Mouse (Mus musculus) ES-Bruce4 (cell line): ENCODE results near the gene Pxmp2. TPM values are rescaled to one million over a fixed set of nuclear protein-coding genes. Genes with fewer than 3 reads are reported as not detected.

ENCODE experiments used
- H3K27ac ChIP-seq: 2 replicates; pipeline ENCODE4 v1.5.1; 2012; ENCODE audit warnings: low read length, inconsistent platforms; ENCODE audit not compliant: insufficient read depth
- H3K27me3 ChIP-seq: 2 replicates; pipeline ENCODE4 v1.6.1; 2012; ENCODE audit warnings: mild to moderate bottlenecking, low read length, inconsistent platforms; ENCODE audit not compliant: control insufficient read depth, poor library complexity, insufficient read depth, severe bottlenecking
- H3K36me3 ChIP-seq: 2 replicates; pipeline ENCODE4 v1.6.1; 2012; ENCODE audit warnings: inconsistent platforms, mild to moderate bottlenecking, low read length, moderate library complexity; ENCODE audit not compliant: control insufficient read depth, poor library complexity, insufficient read depth, severe bottlenecking
- H3K4me1 ChIP-seq: one replicate; pipeline ENCODE4 v1.8.1; 2011; ENCODE audit warnings: low read length; ENCODE audit not compliant: control insufficient read depth, insufficient read depth
- H3K4me3 ChIP-seq: 2 replicates; pipeline ENCODE4 v1.5.1; 2011; ENCODE audit warnings: low read depth, mild to moderate bottlenecking, low read length
- H3K9ac ChIP-seq: 2 replicates; pipeline ENCODE4 v1.6.1; 2012; ENCODE audit warnings: low read depth, mild to moderate bottlenecking, inconsistent platforms; ENCODE audit not compliant: poor library complexity, severe bottlenecking
- H3K9me3 ChIP-seq: replicated peaks from 2 replicates; pipeline ENCODE4 v1.6.1; 2012; ENCODE audit warnings: mild to moderate bottlenecking, low read length, inconsistent platforms; ENCODE audit not compliant: control insufficient read depth, poor library complexity, insufficient read depth, severe bottlenecking
- CTCF ChIP-seq: IDR thresholded peaks from one replicate; pipeline ENCODE4 v1.8.1; 2011; ENCODE audit warnings: low read depth, low read length
- EP300 ChIP-seq: IDR thresholded peaks from 2 replicates; pipeline ENCODE4 v1.6.1; 2011; ENCODE audit warnings: low read depth, low read length; ENCODE audit not compliant: insufficient read depth
- POLR2A ChIP-seq: IDR thresholded peaks from one replicate; pipeline ENCODE4 v1.8.1; 2011; ENCODE audit warnings: low read length; ENCODE audit not compliant: insufficient read depth
- polyA plus RNA-seq: library from polyadenylated mRNA; stranded (reverse); fragments of >200 nt; gene quantifications from 2 replicates; pipeline ENCODE4 v1.2.4, GENCODE M21; 2011; ENCODE audit warnings: low read depth; ENCODE audit not compliant: missing spikeins, insufficient read depth, insufficient read length

Gene Pxmp2
- polyA plus RNA-seq, 1 experiment, result 10.5 TPM

DNA sequence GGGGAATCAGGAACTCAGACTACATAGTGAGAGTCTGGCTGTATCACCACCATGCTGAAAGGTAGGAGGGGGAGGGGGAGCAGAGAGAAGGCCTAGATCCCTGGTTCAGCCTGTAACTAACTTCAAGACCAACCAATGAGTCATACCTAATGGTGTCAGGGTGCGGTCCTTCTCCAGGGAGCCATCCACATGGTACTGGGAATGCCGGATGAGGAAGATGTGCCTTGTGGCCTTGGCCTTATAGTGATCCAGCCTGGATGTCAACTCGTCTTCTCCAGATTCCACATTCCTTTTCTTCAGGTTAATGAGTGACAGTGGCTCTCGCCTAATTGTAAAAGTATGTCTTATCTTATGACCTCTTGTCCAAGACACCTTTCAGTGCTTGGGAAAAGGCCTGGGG is 19.0 kb downstream of the Pxmp2 start:
- no peak overlapping the region for H3K27ac ChIP-seq
- peaks cover 33% of the 10 kb centered on the region for H3K36me3 ChIP-seq
- H3K9me3 ChIP-seq, result no peaks in the 10 kb centered on the region

DNA sequence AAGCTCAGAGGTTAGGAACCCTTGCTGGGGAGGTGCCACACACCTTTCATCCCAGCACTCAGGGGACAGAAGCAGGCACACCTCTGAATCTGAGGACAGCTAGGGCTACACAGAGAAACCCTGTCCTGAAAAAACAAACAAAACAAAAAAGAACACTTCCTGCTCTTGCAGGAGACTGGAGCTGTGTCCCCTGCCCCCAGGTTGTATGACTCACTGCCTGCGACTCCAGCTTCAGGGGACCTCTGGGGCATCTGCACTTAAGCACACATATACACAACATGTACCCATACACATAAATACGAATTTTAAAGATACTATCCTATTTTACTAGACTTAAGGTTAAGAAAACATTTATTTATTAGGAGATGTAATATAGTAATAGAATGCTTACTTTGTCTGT is 41.9 kb downstream of the Pxmp2 start:
- Histone ChIP-seq H3K4me3 (no peak overlapping the region), H3K9me3 (no peaks in the 10 kb centered on the region), H3K4me1 (no peaks in the 10 kb centered on the region), H3K36me3 (peaks cover 63% of the 10 kb centered on the region), H3K9ac (no peak overlapping the region), H3K27ac (no peak overlapping the region), H3K27me3 (no peaks in the 10 kb centered on the region)
- TF ChIP-seq EP300 (no peak), POLR2A (no peak)

More for the DNA sequence above, 19.0 kb downstream of the Pxmp2 start:
- no peaks in the 10 kb centered on the region for H3K27me3 ChIP-seq
- no peak for TF ChIP-seq EP300
- no peak for TF ChIP-seq POLR2A
- TF ChIP-seq CTCF, result no peak
- H3K4me1 ChIP-seq, result no peaks in the 10 kb centered on the region
- H3K4me3 ChIP-seq, result no peak overlapping the region
- no peak overlapping the region for H3K9ac ChIP-seq

DNA sequence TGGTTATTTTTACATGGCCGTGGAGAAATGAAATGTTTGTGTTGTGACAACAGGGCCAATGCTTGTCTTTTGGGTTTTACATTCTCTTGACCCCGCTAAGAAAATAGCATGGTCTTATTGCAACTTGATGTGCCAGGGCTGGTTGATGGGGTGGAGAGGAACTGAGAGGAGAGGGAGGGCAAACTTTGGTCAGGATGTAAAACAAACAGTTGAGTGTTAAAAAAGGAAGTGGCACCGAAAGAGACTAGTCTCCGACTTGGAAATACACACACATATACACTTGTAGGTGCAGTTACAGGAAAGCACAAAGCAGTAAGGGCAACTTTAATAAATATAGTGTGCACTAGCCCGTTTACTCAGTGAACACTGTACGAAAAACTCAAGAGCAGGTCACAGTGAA is 53.6 kb downstream of the Pxmp2 start:
- Histone ChIP-seq H3K9ac (no peak overlapping the region), H3K4me1 (no peaks in the 10 kb centered on the region), H3K27me3 (no peaks in the 10 kb centered on the region), H3K9me3 (no peaks in the 10 kb centered on the region), H3K4me3 (no peak overlapping the region), H3K36me3 (peaks cover 17% of the 10 kb centered on the region), H3K27ac (no peak overlapping the region)
- TF ChIP-seq CTCF (no peak), POLR2A (no peak), EP300 (no peak)

DNA sequence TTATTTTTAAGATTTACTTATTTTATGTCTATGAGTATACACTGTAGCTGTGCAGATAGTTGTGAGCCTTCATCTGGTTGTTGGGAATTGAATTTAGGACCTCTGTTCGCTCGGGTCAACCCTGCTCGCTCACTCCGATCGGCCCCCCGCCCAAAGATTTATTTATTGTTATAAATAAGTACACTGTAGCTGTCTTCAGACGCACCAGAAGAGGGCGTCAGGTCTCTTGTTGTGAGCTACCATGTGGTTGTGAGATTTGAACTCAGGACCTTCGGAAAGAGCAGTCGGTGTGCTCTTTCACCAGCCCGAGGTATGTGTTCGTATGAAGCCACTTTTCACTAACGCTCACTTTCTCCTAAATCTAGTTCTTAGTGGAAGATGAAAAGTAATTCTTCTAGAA is 54.3 kb downstream of the Pxmp2 start:
- peak overlapping the region; percentile 87 for H3K9ac ChIP-seq
- H3K4me1 ChIP-seq, result no peaks in the 10 kb centered on the region
- H3K9me3 ChIP-seq, result no peaks in the 10 kb centered on the region
- H3K27ac ChIP-seq, result no peak overlapping the region
- H3K4me3 ChIP-seq, result peak overlapping the region; percentile 60
- H3K36me3 ChIP-seq, result peaks cover 15% of the 10 kb centered on the region
- TF ChIP-seq CTCF (no peak), EP300 (no peak), POLR2A (no peak)
- no peaks in the 10 kb centered on the region for H3K27me3 ChIP-seq

DNA sequence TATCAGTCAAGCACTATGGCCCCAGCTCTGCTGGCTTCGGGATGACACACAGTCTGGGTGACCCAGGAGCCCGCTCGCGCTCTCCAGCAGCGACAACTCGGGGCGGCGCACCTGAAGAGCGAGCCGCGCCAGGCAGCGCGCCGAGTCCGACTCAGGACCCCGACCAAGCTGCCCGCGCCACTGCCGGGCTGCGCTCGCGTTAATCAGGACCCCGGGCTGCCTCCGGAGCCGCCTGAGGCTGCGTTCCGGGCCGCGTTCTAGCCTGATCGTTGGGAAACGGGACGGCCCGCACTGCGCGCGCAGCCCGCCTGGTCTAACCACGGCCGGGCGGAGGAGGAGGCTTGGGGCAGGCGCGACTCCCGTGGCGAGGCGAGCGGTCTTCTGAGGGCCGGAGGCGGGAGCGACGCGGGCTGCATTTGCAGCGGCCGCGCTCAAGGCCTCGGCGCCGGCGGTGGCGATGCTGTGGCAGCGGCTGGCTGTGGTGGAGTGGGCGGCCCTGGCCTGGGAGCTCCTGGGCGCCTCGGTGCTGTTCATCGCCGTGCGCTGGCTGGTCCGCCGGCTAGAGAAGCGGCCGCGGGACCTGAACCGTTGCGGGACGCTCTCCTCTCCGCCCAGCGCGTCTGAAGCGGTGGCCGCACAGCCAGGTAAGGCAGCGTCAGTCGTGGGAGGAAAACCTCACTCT is 55.1 kb downstream of the Pxmp2 start, which contains the start of gene Ankle2:
Ankle2 (plus strand) TSS at position 225 of the 682 bp plus-strand sequence.
- H3K36me3 ChIP-seq, result peaks cover 9% of the 10 kb centered on the region
- peak within 1 kb of the TSS; percentile 76 for H3K4me3 ChIP-seq
- TF ChIP-seq EP300, result 0 out of 2 replicates have a peak, but pooled peaks have one; percentile 56
- TF ChIP-seq CTCF, result no peak
- TF ChIP-seq POLR2A, result peak; percentile 60
- H3K4me1 ChIP-seq, result no peaks in the 10 kb centered on the region
- no peaks in the 10 kb centered on the region for H3K27me3 ChIP-seq
- peak within 1 kb of the TSS; percentile 17 for H3K27ac ChIP-seq
- peak within 1 kb of the TSS; percentile 87 for H3K9ac ChIP-seq
- H3K9me3 ChIP-seq, result 0 out of 2 replicates have a peak, but pooled peaks cover 2% of the 10 kb centered on the region

DNA sequence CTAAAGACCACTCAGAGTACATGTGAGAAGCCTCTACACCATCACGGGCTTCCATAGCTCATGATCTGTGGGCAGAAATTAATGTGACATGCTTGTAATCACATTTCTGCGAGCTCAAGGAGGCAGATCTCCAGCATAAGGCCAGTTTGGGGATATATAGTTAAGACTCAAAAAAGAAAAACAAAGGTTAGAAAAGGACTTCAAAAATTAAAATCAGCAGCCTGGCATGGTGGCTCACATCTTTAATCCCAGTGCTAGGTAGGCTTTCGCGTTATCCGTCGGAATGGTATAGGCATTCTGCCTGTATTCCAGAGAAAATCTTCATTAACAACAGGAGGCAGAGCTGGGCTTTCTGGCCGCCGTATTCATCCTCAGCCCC is 55.6 kb downstream of the Pxmp2 start:
- TF ChIP-seq POLR2A (no peak), EP300 (no peak), CTCF (no peak)
- Histone ChIP-seq H3K27me3 (no peaks in the 10 kb centered on the region), H3K36me3 (peaks cover 7% of the 10 kb centered on the region), H3K4me3 (peak overlapping the region; percentile 76), H3K9me3 (0 out of 2 replicates have a peak, but pooled peaks cover 2% of the 10 kb centered on the region), H3K4me1 (no peaks in the 10 kb centered on the region), H3K9ac (peak overlapping the region; percentile 87), H3K27ac (peak overlapping the region; percentile 17)
